Mouse (Mus musculus) thymus, adult 2 months (tissue): ENCODE results near the gene Dusp14.

ENCODE experiments used
- CTCF ChIP-seq: fragments of 200-500 bp; IDR thresholded peaks from 2 replicates; pipeline ENCODE4 v1.5.1; 2012; ENCODE audit warnings: mild to moderate bottlenecking, control low read depth, low read length, moderate library complexity, borderline replicate concordance; ENCODE audit not compliant: control insufficient read depth, poor library complexity, insufficient read depth; ENCODE audit errors: extremely low read depth
- POLR2A ChIP-seq: fragments of 200-500 bp; IDR thresholded peaks from 2 replicates; pipeline ENCODE4 v1.6.1; 2012; ENCODE audit warnings: mild to moderate bottlenecking, low read length, control low read depth, moderate library complexity; ENCODE audit not compliant: control insufficient read depth, poor library complexity, insufficient read depth; ENCODE audit errors: extremely low read depth

DNA sequence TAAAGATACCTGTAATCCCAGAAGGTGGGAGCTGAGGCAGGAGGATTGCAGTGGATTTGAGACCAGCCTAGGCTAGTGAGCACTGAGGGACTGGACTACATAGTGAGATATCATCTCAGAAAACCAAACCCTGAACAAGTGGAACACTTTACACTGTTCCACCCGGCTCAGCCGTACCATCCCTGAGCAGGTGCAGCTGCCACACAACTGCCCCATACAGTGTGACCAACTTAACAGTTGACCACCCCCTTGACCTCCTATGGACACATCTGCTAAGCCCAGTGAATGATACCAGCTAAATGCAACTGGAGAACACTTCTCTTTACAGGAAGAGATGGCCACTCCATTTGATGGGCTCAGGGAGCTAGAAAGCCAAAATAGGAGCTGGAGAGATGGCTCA is 11.6 kb downstream of the Dusp14 start:
- TF ChIP-seq CTCF: no peak
- no peak for TF ChIP-seq POLR2A
